Mouse (Mus musculus) embryonic facial prominence, embryonic 11.5 days (tissue): ENCODE measurements around the gene Rsph10b. TPM values are rescaled to one million over a fixed set of nuclear protein-coding genes. Genes with fewer than 3 reads are reported as not detected.

ENCODE experiments used
- ATAC-seq: fragments of 200-750 bp; cut with Nextera tagmentation; replicated peaks from 2 replicates; pipeline ENCODE4 v1.8.0; 2017; ENCODE audit warnings: low read depth; ENCODE audit not compliant: insufficient number of reproducible peaks, low FRiP score, low TSS enrichment
- DNase-seq: peaks from one replicate; pipeline ENCODE4 v3.0.0-alpha.2; 2015; ENCODE audit warnings: low spot score
- H3K27ac ChIP-seq: fragments of 300-500 bp; sonication (generic); replicated peaks from 2 replicates; pipeline ENCODE4 v1.5.1; 2014; ENCODE audit warnings: mild to moderate bottlenecking, low read depth, low read length, control low read depth
- H3K27me3 ChIP-seq: fragments of 300-500 bp; sonication (generic); 2 replicates; pipeline ENCODE4 v1.6.1; 2014; ENCODE audit warnings: mild to moderate bottlenecking, low read length, moderate library complexity, mixed read lengths; ENCODE audit not compliant: control insufficient read depth, insufficient read depth
- H3K36me3 ChIP-seq: fragments of 300-500 bp; sonication (generic); replicated peaks from 2 replicates; pipeline ENCODE4 v1.6.1; 2014; ENCODE audit warnings: low read depth, mild to moderate bottlenecking, low read length, moderate library complexity, mixed read lengths; ENCODE audit not compliant: control insufficient read depth, insufficient read depth
- H3K4me1 ChIP-seq: fragments of 300-500 bp; sonication (generic); 2 replicates; pipeline ENCODE4 v1.6.1; 2014; ENCODE audit warnings: low read length, mixed read lengths; ENCODE audit not compliant: control insufficient read depth, insufficient read depth
- H3K4me2 ChIP-seq: fragments of 300-500 bp; sonication (generic); 2 replicates; pipeline ENCODE4 v1.6.1; 2014; ENCODE audit warnings: low read depth, mild to moderate bottlenecking, control low read depth, low read length, moderate library complexity
- H3K4me3 ChIP-seq: fragments of 300-500 bp; sonication (generic); 2 replicates; pipeline ENCODE4 v1.5.1; 2014; ENCODE audit warnings: low read depth, low read length, control low read depth
- H3K9ac ChIP-seq: fragments of 300-500 bp; sonication (generic); replicated peaks from 2 replicates; pipeline ENCODE4 v1.6.1; 2014; ENCODE audit warnings: mild to moderate bottlenecking, control low read depth, low read length
- H3K9me3 ChIP-seq: fragments of 300-500 bp; sonication (generic); replicated peaks from 2 replicates; pipeline ENCODE4 v1.6.1; 2016; ENCODE audit warnings: mild to moderate bottlenecking, low read length, inconsistent platforms, mixed read lengths; ENCODE audit not compliant: control insufficient read depth
- WGBS: fragments of 180-500 bp; shearing (Covaris S2); extraction: QIAGEN DNeasy Blood & Tissue Kit; methylation state at CpG from one replicate; pipeline ENCODE4 v1.1.7; 2014; 5-methylcytosine and 5-hydroxymethylcytosine counted together
- polyA plus RNA-seq: library from polyadenylated mRNA; unstranded; fragments of >200 nt; fragmentation: Nextera tagmentation; extraction: Ambion mirVana; gene quantifications from 2 replicates; pipeline ENCODE4 v1.2.1, GENCODE M21; 2014

Rsph10b gene
- polyA plus RNA-seq, 1 experiment from 2014 or later = 0.42 TPM

DNA sequence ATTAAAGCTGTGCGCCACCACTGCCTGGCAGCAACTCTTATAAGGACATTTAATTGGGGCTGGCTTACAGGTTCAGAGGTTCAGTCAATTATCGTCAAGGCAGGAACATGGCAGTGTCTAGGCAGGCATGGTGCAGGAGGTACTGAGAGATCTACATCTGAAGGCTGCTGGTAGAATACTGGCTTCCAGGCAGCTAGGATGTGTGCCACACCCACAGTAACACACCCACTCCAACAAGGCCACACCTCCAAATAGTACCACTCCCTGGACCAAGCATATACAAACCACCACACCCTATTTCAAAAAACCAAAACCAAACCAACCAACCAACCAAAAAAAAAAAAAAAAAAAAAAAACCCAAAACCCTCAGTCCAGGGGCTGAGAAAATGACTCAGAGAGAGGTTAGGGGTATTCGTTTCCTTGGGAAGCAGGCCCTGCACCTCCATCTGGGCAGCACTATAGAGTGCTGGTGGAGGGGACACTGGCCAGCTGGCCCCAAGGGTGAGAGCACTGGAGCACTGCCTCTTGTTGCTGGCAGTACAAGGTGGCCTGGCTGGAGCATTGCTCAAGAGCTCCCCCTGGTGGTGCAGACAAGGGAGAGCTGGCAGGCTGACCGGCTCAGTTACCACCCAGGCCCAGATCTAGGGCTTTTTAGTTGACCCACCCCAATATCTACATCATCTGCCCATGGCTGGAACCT is 42.2 kb downstream of the Rsph10b start:
- WGBS = 45% methylated on average over 4 of the region's 4 CpGs
- H3K27ac ChIP-seq = no peak overlapping the region
- H3K9me3 ChIP-seq = no peaks in the 10 kb centered on the region
- H3K4me3 ChIP-seq = no peak overlapping the region
- no peaks in the 10 kb centered on the region for H3K36me3 ChIP-seq
- no peak overlapping the region for H3K9ac ChIP-seq
- 0 out of 2 replicates have a peak, but pooled peaks have one; percentile 49 for ATAC-seq
- H3K4me1 ChIP-seq = no peaks in the 10 kb centered on the region
- peak; percentile 76 for DNase-seq
- no peak overlapping the region for H3K4me2 ChIP-seq
- H3K27me3 ChIP-seq = no peaks in the 10 kb centered on the region

DNA sequence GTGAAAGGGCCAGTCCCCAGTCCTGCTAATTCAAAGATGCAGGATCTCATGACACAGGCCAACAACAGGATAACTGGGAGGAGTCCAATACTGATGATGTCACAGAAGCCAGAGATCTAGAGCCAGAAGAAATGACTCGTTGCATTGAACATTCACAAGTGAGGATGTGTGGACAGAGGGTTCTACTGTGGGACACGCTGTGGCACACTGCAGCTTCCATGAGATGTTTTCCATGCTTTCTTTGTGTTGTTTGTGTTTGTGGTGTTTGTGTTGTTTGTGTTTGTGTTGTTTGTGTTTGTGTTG is 42.7 kb downstream of the Rsph10b start:
- Histone ChIP-seq H3K4me2 (no peak overlapping the region), H3K4me3 (no peak overlapping the region), H3K9me3 (no peaks in the 10 kb centered on the region), H3K27ac (no peak overlapping the region), H3K27me3 (no peaks in the 10 kb centered on the region), H3K9ac (no peak overlapping the region), H3K36me3 (no peaks in the 10 kb centered on the region), H3K4me1 (no peaks in the 10 kb centered on the region)
- WGBS = 72% methylated on average over 2 of the region's 2 CpGs
- no peak for DNase-seq
- 0 out of 2 replicates have a peak, but pooled peaks have one; percentile 46 for ATAC-seq

DNA sequence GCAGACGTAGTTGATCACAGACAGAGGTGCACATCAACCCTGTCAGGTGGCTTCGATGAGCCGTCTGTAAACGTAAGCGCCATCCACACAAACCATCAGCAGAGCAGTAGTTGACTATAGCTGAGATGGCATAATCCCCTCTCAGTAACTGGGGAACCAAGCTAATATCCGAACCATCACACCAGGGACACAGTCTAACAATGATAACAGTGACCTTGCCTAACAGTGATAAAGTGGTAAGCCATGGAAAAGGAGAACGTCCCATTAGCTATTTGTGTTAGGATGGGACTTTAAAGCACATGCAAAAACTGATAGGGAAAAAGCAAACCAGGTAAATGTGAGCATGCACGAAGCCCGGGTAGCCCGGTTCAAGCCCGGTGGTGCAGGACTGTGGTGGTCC is 43.4 kb downstream of the Rsph10b start:
- no peak overlapping the region for H3K27ac ChIP-seq
- DNase-seq = no peak
- no peaks in the 10 kb centered on the region for H3K36me3 ChIP-seq
- no peak overlapping the region for H3K4me2 ChIP-seq
- WGBS = 85% methylated on average over 11 of the region's 11 CpGs
- H3K27me3 ChIP-seq = no peaks in the 10 kb centered on the region
- H3K9me3 ChIP-seq = no peaks in the 10 kb centered on the region
- H3K9ac ChIP-seq = no peak overlapping the region
- H3K4me3 ChIP-seq = no peak overlapping the region
- ATAC-seq = no peak
- H3K4me1 ChIP-seq = no peaks in the 10 kb centered on the region

DNA sequence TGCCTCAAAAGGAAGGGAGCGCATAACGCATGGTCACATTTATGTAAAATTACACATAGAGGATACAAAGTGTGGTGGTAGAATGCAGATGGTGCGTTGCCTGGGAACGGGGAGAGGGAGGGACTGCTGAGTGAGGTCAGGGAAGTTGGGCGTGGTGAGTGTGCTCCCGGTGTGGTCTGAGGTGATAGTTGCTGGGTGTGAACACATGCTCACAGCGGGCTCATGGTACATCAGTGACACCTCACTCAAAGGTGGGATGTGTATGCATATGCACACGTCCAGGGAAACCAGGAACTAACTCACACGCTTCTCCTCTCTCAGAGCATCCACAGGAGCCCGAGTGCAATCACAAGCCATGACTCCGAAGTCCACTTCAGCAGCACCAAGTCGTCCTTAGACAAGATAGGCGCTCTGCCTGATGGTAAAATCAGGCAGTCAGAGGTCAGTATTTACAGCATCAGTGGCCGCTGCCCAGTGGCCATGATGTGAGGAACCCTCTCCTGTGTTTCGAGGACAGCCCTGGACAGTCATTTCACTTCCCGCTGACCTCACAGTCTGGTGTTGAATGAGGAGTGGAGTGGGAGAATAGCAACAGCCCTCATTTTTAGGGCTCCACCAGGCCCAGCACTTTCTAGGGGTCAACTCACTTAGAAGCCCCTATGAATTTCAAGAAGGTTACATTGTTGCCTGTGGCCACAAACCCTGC is 44.0 kb downstream of the Rsph10b start:
- 77% methylated on average over 16 of the region's 16 CpGs for WGBS
- H3K36me3 ChIP-seq = no peaks in the 10 kb centered on the region
- no peaks in the 10 kb centered on the region for H3K27me3 ChIP-seq
- no peaks in the 10 kb centered on the region for H3K4me1 ChIP-seq
- no peak overlapping the region for H3K4me2 ChIP-seq
- ATAC-seq (no peak), DNase-seq (no peak)
- H3K9me3 ChIP-seq = no peaks in the 10 kb centered on the region
- H3K27ac ChIP-seq = no peak overlapping the region
- no peak overlapping the region for H3K9ac ChIP-seq
- H3K4me3 ChIP-seq = no peak overlapping the region

DNA sequence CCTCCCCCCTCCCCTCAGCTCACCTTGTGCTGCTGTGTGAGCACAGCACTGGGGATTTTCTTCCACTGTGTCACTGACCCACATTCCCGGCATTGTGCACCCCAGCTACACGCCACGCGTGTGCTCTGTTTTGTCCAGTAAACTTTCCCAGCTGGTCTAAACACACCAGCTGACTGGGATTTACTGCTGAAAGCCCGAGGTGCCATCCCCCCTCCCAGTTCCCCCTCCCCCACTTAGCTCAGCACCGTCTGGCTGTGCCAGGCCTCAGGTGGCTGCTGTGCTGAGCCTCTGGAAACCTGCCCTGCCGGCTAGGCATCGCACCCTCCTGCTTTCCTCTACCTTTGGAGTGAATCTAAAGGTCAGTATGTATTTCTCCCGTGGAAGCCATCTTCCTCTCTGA is 48.0 kb downstream of the Rsph10b start:
- no peak overlapping the region for H3K4me2 ChIP-seq
- no peaks in the 10 kb centered on the region for H3K9me3 ChIP-seq
- no peaks in the 10 kb centered on the region for H3K27me3 ChIP-seq
- no peak for ATAC-seq
- DNase-seq = peak; percentile 31
- H3K27ac ChIP-seq = no peak overlapping the region
- no peak overlapping the region for H3K4me3 ChIP-seq
- no peaks in the 10 kb centered on the region for H3K36me3 ChIP-seq
- H3K4me1 ChIP-seq = no peaks in the 10 kb centered on the region
- no peak overlapping the region for H3K9ac ChIP-seq
- 32% methylated on average over 9 of the region's 9 CpGs for WGBS

DNA sequence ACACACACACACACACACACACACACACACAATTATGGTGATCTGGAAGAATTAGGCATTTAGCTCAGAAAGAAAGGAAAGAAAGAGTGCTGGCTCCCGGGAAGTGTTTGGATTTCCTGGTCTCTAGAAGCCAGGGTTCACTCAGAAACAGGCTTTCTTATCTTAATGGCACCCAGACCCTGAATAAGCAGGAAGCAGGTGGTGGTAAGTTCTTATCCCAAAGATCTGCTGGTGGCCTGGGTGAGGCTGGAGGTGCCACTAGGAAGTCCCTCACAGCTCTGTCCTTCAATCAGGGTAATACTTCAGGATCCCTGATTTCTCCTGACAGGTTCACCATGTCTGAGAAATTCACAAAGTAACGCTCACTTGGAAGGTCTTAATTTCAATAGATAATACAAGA is 49.5 kb downstream of the Rsph10b start:
- ATAC-seq (no peak), DNase-seq (no peak)
- no peak overlapping the region for H3K4me3 ChIP-seq
- H3K9ac ChIP-seq = no peak overlapping the region
- H3K27me3 ChIP-seq = no peaks in the 10 kb centered on the region
- WGBS = 87% methylated on average over 2 of the region's 2 CpGs
- H3K9me3 ChIP-seq = no peaks in the 10 kb centered on the region
- no peaks in the 10 kb centered on the region; the same call in 1 of the 2 replicates for H3K36me3 ChIP-seq
- H3K27ac ChIP-seq = no peak overlapping the region
- H3K4me2 ChIP-seq = no peak overlapping the region
- H3K4me1 ChIP-seq = no peaks in the 10 kb centered on the region

DNA sequence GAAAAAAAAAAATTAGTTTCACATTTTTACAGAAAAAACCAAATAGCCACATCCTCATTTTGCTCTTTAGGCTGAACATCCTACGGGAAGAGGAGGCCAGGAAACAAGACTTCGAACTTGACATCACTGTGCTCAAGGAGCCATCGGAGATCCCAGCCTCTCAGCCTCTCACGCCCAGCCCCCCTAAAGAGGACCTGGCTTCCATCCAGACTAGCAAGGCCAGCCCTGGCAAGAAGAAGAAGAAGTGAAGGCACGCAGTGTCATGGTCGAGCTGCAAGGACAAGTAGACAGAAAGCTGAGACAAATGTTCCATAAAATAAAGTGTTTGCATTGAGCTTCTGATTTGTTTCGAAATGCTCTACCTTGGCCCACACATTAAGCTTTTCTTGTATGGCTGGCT is 52.5 kb downstream of the Rsph10b start:
- H3K4me3 ChIP-seq = no peak overlapping the region
- DNase-seq (no peak), ATAC-seq (no peak)
- no peak overlapping the region for H3K27ac ChIP-seq
- no peak overlapping the region for H3K4me2 ChIP-seq
- WGBS = 91% methylated on average over 7 of the region's 7 CpGs
- no peaks in the 10 kb centered on the region for H3K4me1 ChIP-seq
- H3K9me3 ChIP-seq = no peaks in the 10 kb centered on the region
- H3K27me3 ChIP-seq = no peaks in the 10 kb centered on the region
- H3K36me3 ChIP-seq = peaks cover 4% of the 10 kb centered on the region
- no peak overlapping the region for H3K9ac ChIP-seq

DNA sequence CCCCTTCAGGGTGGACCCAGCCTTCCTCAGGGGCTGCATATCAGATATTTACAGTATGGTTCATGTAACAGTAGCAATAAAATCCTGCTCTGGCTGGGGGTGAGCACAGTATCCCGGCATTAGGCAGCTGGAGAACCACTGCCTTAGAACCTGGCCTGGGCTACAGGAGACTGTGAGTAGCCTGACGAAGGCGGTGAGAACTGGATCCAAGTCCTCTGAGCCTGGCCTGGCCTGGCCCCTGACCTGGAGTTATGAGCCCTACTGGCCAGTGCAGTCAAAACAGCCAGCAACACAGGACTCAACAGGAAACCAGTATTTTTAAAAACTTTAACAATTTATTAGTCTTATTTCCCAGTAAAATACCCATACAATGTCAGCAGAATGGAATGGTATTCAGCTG is 54.8 kb downstream of the Rsph10b start:
- DNase-seq (no peak), ATAC-seq (no peak)
- 97% methylated on average over 3 of the region's 3 CpGs for WGBS
- Histone ChIP-seq H3K27ac (no peak overlapping the region), H3K4me2 (no peak overlapping the region), H3K9me3 (no peaks in the 10 kb centered on the region), H3K4me1 (no peaks in the 10 kb centered on the region), H3K27me3 (no peaks in the 10 kb centered on the region), H3K36me3 (peaks cover 9% of the 10 kb centered on the region), H3K9ac (no peak overlapping the region), H3K4me3 (no peak overlapping the region)
